Mouse (Mus musculus) small intestine, adult 2 months (tissue): ENCODE results near the gene Ep300. TPM values are rescaled to one million over a fixed set of nuclear protein-coding genes. Genes with fewer than 3 reads are reported as not detected.
"Not testable (repeated sequence)": the region's sequence is repeated elsewhere in the genome, so short reads cannot be mapped to it uniquely, and the experiment has no call there.

ENCODE experiments used
- H3K27ac ChIP-seq: fragments of 200-500 bp; 2 replicates; pipeline ENCODE4 v1.5.1; 2012; ENCODE audit warnings: low read depth, low read length, control low read depth, inconsistent platforms; ENCODE audit not compliant: insufficient read depth
- H3K27me3 ChIP-seq: fragments of 200-500 bp; 2 replicates; pipeline ENCODE4 v1.6.1; 2012; ENCODE audit warnings: mild to moderate bottlenecking, moderate library complexity, low read length, inconsistent platforms; ENCODE audit not compliant: control insufficient read depth, insufficient read depth
- H3K36me3 ChIP-seq: fragments of 200-500 bp; 2 replicates; pipeline ENCODE4 v1.6.1; 2012; ENCODE audit warnings: mild to moderate bottlenecking, low read length, control low read depth, inconsistent platforms; ENCODE audit not compliant: control insufficient read depth, insufficient read depth
- H3K4me1 ChIP-seq: fragments of 200-500 bp; 2 replicates; pipeline ENCODE4 v1.6.1; 2012; ENCODE audit warnings: low read length, inconsistent platforms, mixed read lengths; ENCODE audit not compliant: control insufficient read depth, insufficient read depth, insufficient read length
- H3K4me3 ChIP-seq: fragments of 200-500 bp; 2 replicates; pipeline ENCODE4 v1.5.1; 2012; ENCODE audit warnings: low read depth, mild to moderate bottlenecking, control low read depth, inconsistent platforms, low read length, moderate library complexity
- CTCF ChIP-seq: fragments of 200-500 bp; IDR thresholded peaks from 2 replicates; pipeline ENCODE4 v1.5.1; 2012; ENCODE audit warnings: low read depth, mild to moderate bottlenecking, control low read depth, inconsistent platforms, low read length, moderate library complexity, mixed read lengths; ENCODE audit not compliant: insufficient replicate concordance, insufficient read length; ENCODE audit errors: extremely low read depth
- POLR2A ChIP-seq: fragments of 200-500 bp; IDR thresholded peaks from 2 replicates; pipeline ENCODE4 v1.6.1; 2012; ENCODE audit warnings: low read depth, mild to moderate bottlenecking, control low read depth, inconsistent platforms, low read length, moderate library complexity
- WGBS: fragments of 180-500 bp; shearing (Covaris S2); methylation state at CpG from one replicate; pipeline ENCODE4 v1.1.7; 2018; 5-methylcytosine and 5-hydroxymethylcytosine counted together
- polyA plus RNA-seq: library from polyadenylated mRNA; depleted of rRNA; stranded (reverse); fragments of >200 nt; gene quantifications from 2 replicates; pipeline ENCODE4 v1.2.3, GENCODE M21; 2012

The Ep300 gene
- polyA plus RNA-seq, 1 experiment: 33.3 TPM

GRCm38 (mm10) chr15:81587686-81588085, 2.5 kb downstream of the Ep300 start:
- TF ChIP-seq CTCF (no peak), POLR2A (no peak)

GRCm38 (mm10) chr15:81594146-81594696, 9.1 kb downstream of the Ep300 start:
- Histone ChIP-seq H3K27ac (no peak overlapping the region), H3K36me3 (peaks cover 20% of the 10 kb centered on the region), H3K27me3 (no peaks in the 10 kb centered on the region), H3K4me1 (peaks cover 2% of the 10 kb centered on the region; the same call in 1 of the 2 replicates), H3K4me3 (no peak overlapping the region)
- WGBS: 83% methylated on average over 3 of the region's 3 CpGs
- no peak for TF ChIP-seq POLR2A
- TF ChIP-seq CTCF: no peak

More at GRCm38 (mm10) chr15:81587686-81588085, 2.5 kb downstream of the Ep300 start:
- 23% methylated on average over 2 of the region's 2 CpGs for WGBS
- Histone ChIP-seq H3K4me1 (peaks cover 2% of the 10 kb centered on the region; the same call in 1 of the 2 replicates), H3K27ac (no peak overlapping the region), H3K36me3 (peaks cover 10% of the 10 kb centered on the region), H3K4me3 (no peak overlapping the region), H3K27me3 (no peaks in the 10 kb centered on the region)

- WGBS: 81% methylated on average over 8 of the region's 8 CpGs
- not testable (repeated sequence) for H3K4me1 ChIP-seq, H3K27ac ChIP-seq, H3K27me3 ChIP-seq, H3K4me3 ChIP-seq
- H3K36me3 ChIP-seq: peaks cover 32% of the 10 kb centered on the region
Measured at GRCm38 (mm10) chr15:81598742-81599141, 13.6 kb downstream of the Ep300 start.

- TF ChIP-seq CTCF: no peak
- no peak for TF ChIP-seq POLR2A
- H3K36me3 ChIP-seq: peaks cover 45% of the 10 kb centered on the region
- no peak overlapping the region for H3K27ac ChIP-seq
- no peaks in the 10 kb centered on the region for H3K27me3 ChIP-seq
- WGBS: 63% methylated on average over 1 of the region's 1 CpGs
- H3K4me1 ChIP-seq: no peaks in the 10 kb centered on the region
- H3K4me3 ChIP-seq: no peak overlapping the region
Measured at GRCm38 (mm10) chr15:81605241-81605640, 20.1 kb downstream of the Ep300 start.

- Histone ChIP-seq H3K36me3 (peaks cover 48% of the 10 kb centered on the region), H3K4me3 (no peak overlapping the region), H3K27ac (no peak overlapping the region), H3K27me3 (no peaks in the 10 kb centered on the region), H3K4me1 (no peaks in the 10 kb centered on the region)
- 69% methylated on average over 1 of the region's 1 CpGs for WGBS
- no peak for TF ChIP-seq CTCF
- TF ChIP-seq POLR2A: no peak
Measured at GRCm38 (mm10) chr15:81606634-81607033, 21.5 kb downstream of the Ep300 start.

- peaks cover 54% of the 10 kb centered on the region for H3K36me3 ChIP-seq
- H3K4me3 ChIP-seq: no peak overlapping the region
- H3K27ac ChIP-seq: no peak overlapping the region
- TF ChIP-seq POLR2A: no peak
- no peak for TF ChIP-seq CTCF
- 93% methylated on average over 8 of the region's 8 CpGs for WGBS
- no peaks in the 10 kb centered on the region for H3K4me1 ChIP-seq
- H3K27me3 ChIP-seq: no peaks in the 10 kb centered on the region
Measured at GRCm38 (mm10) chr15:81649516-81650455, 64.6 kb downstream of the Ep300 start.

- H3K36me3 ChIP-seq: peaks cover 47% of the 10 kb centered on the region
- H3K27me3 ChIP-seq: no peaks in the 10 kb centered on the region
- H3K4me1 ChIP-seq: no peaks in the 10 kb centered on the region
- TF ChIP-seq CTCF: no peak
- no peak for TF ChIP-seq POLR2A
- H3K4me3 ChIP-seq: no peak overlapping the region
- 78% methylated on average over 7 of the region's 7 CpGs for WGBS
- no peak overlapping the region for H3K27ac ChIP-seq
Measured at GRCm38 (mm10) chr15:81650636-81651035, 65.5 kb downstream of the Ep300 start.
